Mouse (Mus musculus) MEL-GATA-1-ER (cell line): ENCODE results near the gene Fbxo47.

Source experiments
- DNase-seq: peaks from one replicate; pipeline ENCODE4 v3.0.0-alpha.2; 2012; ENCODE audit warnings: low read depth; ENCODE audit errors: extremely low read depth

Fbxo47 gene

GRCm38 (mm10) chr11:97883918-97884600 lies at the start of gene Fbxo47:
Gene Fbxo47 (minus strand): TSS chr11:97884154.
- DNase-seq, result peak; percentile 89

- DNase-seq, result no peak
Measured at GRCm38 (mm10) chr11:97933553-97933952, 49.6 kb upstream of the Fbxo47 start.

GRCm38 (mm10) chr11:97928905-97929304 lies 45.0 kb upstream of the Fbxo47 start:
- DNase-seq, result no peak

- DNase-seq, result no peak
Measured at GRCm38 (mm10) chr11:97924217-97924616, 40.3 kb upstream of the Fbxo47 start.

GRCm38 (mm10) chr11:97923639-97924038 lies 39.7 kb upstream of the Fbxo47 start:
- no peak for DNase-seq

- no peak for DNase-seq
Measured at GRCm38 (mm10) chr11:97915974-97916503, 32.1 kb upstream of the Fbxo47 start.

- DNase-seq, result no peak
Measured at GRCm38 (mm10) chr11:97915471-97915870, 31.5 kb upstream of the Fbxo47 start.

GRCm38 (mm10) chr11:97913111-97913510 lies 29.2 kb upstream of the Fbxo47 start:
- DNase-seq, result no peak

- DNase-seq, result no peak
Measured at GRCm38 (mm10) chr11:97908634-97909348, 24.8 kb upstream of the Fbxo47 start.

GRCm38 (mm10) chr11:97907935-97908334 lies 24.0 kb upstream of the Fbxo47 start:
- DNase-seq, result no peak

GRCm38 (mm10) chr11:97906905-97907304 lies 23.0 kb upstream of the Fbxo47 start:
- no peak for DNase-seq

- no peak for DNase-seq
Measured at GRCm38 (mm10) chr11:97905941-97906340, 22.0 kb upstream of the Fbxo47 start.

- no peak for DNase-seq
Measured at GRCm38 (mm10) chr11:97905540-97905939, 21.6 kb upstream of the Fbxo47 start.

- DNase-seq, result no peak
Measured at GRCm38 (mm10) chr11:97904801-97905200, 20.8 kb upstream of the Fbxo47 start.

GRCm38 (mm10) chr11:97901806-97902205 lies 17.9 kb upstream of the Fbxo47 start:
- no peak for DNase-seq

- peak; percentile 73 for DNase-seq
Measured at GRCm38 (mm10) chr11:97899822-97900221, 15.9 kb upstream of the Fbxo47 start.

GRCm38 (mm10) chr11:97897568-97898185 lies 13.7 kb upstream of the Fbxo47 start:
- DNase-seq, result no peak

- DNase-seq, result no peak
Measured at GRCm38 (mm10) chr11:97896655-97897054, 12.7 kb upstream of the Fbxo47 start.

- DNase-seq, result no peak
Measured at GRCm38 (mm10) chr11:97891821-97892220, 7.9 kb upstream of the Fbxo47 start.

GRCm38 (mm10) chr11:97885296-97885915 lies 1.5 kb upstream of the Fbxo47 start:
- DNase-seq, result no peak

- DNase-seq, result no peak
Measured at GRCm38 (mm10) chr11:97884601-97885185, 739 bp upstream of the Fbxo47 start.
